Mouse (Mus musculus): ENCODE measurements at regions not wholly inside any gene's neighbourhood (a gene's known extent, or its start where the extent isn't known, plus 50 kb on each side); places are given as distances from the start of the nearest gene placed in this dataset.

GRCm38 (mm10) chr13:82250361-82250760 is 467.5 kb downstream of the Cetn3 start:
- TF ChIP-seq POLR2A (IDR thresholded peaks at IDR 0.05; ENCODE audit: low read depth, low read length) (no peak), CTCF (conservative IDR thresholded peaks at IDR 0.05; ENCODE audit: insufficient read depth, insufficient read length, low read depth, low read length) (no peak)
